Mouse (Mus musculus) adrenal gland, adult 18-20 months (tissue): ENCODE data around the gene Tbc1d16. TPM values are rescaled to one million over a fixed set of nuclear protein-coding genes. Genes with fewer than 3 reads are reported as not detected.

Experiments
- DNase-seq, 2 experiments: peaks; one replicate each; pipeline ENCODE4 v3.0.0; 2021 to 2022; ENCODE audit warnings: low spot score in 2 of 2
- total RNA-seq, 2 experiments: library from RNA; stranded (reverse); gene quantifications; 1 replicate in 1 of 2; 2 replicates in 1 of 2; pipeline ENCODE4 v1.2.3; 2021

Gene Tbc1d16
- total RNA-seq, 2 experiments from 2014 or later: 17.7 to 30.8 TPM

DNA sequence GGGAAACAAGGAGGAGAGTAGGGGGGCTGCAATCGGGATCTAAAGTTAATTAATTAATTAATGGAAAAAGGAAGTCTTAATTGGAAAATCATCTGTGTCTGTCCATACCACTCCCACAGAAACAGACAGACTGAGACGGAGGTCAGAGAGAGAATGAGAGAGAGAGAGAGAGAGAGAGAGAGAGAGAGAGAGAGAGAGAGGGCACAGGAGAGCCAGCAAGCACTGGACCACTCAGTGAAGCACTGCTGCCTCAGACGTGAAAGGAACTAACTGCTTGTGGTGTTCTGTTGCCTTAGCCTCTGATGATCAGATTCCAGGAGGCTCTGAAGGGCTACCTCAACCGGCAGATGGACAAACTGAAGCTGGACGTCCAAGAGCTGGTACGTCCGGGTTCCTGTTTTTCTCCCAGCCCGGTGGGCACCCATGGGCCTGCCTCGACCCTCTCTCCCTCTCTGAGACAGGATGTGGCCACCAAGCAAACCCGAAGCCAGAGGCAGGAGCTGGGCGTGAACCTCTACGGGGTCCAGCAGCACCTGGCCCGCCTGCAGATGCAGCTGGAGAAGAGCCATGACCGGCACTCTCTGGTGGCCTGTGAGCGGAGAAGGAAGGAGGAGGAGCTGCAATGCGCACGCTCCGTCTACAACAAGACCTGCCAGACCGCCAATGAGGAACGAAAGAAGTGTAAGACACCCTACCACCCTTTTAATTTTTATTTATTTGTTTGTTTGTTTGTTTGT lies 9.4 kb upstream of the Tbc1d16 start:
- peak in 1 of 2 experiments; percentile 32 for DNase-seq

DNA sequence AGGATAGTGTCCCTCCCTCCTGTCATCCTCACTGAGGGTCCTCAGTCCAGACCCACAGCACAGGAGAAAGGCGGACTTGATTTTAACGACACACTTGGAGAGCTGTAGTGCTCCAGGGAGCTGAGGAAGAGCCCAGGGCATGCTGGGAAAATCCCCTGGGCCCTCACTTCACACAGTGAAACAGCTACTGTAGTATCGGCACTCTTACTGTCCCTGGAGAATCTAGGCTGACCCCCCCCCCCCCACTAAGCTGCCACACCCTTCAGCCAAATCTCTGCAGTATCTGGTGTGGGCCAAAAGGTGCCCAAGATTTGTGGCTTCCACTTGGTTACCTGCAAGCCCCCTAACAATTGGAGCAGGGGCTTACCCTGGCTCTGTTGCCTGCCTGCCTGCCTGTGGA lies 8.7 kb upstream of the Tbc1d16 start:
- DNase-seq: no peak

DNA sequence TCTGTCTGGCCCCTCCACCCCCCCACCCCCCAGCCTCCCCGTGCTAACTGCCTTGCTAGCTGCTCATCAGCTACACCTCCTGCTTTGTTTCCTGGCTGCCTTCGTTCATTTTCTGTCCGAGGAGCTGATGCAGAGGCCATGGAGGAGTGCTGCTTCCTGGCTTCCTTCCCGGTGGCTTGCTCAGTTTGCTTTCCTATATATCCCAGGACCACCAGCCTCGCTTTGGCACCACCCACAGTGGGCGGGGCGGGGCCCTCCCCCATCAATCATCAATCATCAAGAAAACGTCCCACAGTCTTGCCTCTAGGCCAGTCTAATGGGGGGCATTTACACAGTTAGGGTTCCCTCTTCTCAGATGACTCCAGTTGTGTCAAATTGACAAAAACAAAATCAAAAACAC lies 8.1 kb upstream of the Tbc1d16 start:
- DNase-seq: no peak

DNA sequence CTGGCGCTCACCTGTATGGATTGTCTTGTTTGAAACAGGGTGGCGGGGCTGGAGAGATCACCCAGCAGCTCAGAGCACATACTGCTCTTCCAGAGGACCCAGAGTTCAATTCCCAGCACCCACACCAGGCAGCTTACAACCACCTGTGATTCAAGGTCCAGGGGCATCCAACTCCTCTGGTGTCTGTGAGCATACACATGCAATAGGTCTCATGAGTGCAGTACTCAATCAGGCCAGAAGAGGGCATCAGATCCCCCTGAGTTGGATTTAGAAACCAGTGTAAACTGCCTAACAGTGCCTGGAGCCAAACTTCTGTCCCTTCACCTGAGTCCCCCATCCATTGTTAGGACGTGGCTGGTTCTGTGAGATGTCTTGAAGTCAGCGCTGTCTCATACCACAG lies 7.3 kb upstream of the Tbc1d16 start:
- peak; percentile 31 to 52 for DNase-seq

DNA sequence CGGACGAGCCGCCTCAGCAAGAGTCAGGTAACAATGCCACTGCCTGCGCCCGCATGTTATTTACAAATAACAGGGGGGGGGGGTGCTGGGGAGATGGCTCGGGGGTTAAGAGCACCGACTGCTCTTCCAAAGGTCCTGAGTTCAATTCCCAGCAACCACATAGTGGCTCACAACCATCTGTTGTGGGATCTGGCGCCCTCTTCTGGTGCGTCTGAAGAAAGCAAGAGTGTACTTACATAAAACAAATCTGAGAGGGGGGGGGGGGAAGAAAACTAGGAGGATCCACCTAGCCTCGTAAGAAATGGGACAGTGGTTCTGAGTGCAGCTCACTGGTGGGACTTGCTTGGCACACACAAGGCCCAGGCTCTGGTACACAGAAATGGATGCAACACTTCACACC lies 6.5 kb upstream of the Tbc1d16 start:
- DNase-seq: no peak

DNA sequence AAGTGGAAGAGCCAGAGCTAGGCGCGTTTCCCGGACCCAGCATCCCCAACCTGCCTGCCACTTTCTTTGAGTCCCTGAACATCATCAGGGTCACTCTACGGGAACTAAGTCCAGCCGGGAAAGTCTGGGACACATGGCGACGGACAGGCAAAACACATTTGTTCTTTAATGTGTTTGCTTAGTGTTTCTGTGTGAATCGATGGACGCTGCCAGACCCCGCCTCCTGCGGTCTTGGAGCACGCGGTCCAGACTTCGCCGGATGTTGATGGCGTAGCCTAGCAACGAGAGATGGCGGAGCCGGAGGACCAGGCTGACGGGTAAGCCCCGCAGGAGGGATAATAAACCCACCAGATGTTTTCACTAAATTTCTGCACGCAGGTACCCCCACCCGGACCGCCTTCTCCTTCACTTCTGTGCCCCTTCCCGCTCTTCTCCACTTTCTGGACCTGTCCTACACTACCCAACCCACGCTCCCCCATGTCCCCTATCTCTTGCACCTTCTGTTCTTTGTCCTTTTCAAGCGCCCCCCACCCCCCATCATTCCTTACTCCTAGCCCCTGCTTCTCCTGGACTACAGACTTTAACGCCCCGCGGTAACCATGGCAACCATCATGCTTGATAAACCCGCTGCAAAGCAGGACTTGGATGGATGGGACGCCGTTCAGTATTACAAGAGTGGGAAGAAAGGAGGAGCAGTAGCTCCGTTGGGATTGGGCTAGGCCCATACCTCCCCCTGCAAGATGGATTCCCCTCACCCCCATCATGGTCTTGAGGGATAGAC lies 737 bp upstream of the Tbc1d16 start:
- peak; percentile 24 to 57 for DNase-seq

DNA sequence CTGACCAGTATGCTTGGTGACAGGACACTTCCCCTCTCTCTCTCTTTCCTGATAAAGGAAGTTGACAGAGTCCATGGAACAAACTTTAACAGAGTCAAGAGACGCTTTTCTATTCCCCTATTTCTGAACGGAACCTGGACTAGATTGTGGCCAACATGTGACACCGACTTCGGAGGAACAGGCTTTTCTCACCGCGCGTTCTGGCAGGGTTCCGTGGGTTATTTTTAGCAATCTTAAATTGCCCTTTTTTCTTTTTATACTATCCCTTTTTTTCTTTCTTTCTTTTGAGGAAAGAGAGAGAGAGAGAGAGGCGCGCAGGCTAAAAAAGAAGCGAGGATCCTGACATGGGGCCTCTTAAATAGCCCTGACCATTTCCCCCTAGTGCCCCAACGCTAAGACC lies 708 bp downstream of the Tbc1d16 start:
- DNase-seq: no peak

DNA sequence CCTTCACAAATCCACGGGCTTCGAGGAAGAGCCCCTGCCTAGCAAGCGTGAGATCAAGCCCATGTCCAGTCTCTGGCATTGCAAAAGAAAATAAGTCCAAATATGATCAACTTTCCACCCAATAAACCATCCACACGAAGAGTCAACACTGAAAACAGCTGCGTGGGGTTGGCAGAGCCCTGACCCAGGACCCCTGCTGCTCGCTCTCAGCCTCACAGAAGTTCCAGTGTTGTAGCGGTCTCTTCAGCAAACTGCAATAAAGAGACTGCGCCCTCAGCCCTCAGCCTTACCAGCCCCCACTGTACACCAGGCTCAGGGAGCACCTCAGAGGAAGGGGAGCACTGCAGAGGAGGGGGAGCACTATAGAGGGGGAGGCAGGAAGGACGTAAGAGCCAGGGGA lies 2.7 kb downstream of the Tbc1d16 start:
- no peak for DNase-seq

DNA sequence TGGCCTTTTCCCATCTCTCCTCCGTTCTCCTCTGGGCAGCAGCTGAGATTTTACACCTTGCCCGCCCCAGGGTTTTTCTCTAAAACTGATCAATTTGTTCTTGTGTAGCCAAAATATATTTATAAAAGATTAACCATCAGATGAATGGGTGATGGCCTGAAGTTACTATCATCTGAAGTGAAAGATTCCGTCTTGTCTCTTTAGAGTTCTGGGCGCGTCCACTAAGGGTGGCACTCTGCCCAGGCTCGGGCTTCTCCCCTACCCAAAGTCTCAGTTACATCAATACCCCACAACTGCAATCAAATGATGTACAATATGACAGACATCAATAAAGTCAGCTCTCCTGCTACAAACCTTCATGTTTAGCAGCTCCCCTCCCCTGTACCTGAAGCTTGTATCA lies 3.4 kb downstream of the Tbc1d16 start:
- DNase-seq: no peak

DNA sequence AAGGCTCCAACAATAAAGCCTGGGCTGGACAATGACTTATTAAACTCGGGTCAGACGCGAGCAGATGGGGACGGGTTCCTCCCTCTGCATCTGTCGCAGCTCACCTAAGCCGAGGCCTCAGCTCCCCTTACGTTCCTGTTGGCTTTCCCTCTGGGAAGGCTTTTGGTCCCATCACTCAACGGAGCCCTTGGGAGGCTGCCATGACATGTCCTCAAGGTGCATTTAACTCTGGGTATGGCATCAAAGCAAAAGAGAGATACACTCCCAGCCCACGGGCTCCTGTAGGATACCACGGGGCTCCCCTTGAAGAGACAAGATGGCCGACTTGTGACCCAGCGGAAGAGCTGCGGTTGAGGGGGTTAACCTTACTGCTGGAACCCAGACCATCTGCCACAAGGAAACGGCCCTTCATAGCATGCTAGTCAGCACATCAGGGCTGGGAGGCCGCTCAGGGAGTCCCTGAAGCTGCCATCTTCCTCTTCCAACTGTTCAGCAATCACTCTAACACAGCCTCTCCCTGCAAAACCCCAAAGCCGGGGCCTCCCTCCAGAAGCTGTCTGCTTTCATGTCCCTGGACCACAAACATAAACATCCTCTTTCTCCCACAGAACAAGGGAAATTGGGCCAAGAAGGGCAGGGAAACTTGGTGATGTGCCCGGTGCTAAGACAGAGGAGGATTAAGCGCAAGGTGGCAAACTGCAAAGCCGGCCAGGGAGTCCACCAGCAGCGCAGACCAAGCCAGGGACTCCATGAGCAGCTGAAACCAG lies 5.0 kb downstream of the Tbc1d16 start:
- DNase-seq: no peak

DNA sequence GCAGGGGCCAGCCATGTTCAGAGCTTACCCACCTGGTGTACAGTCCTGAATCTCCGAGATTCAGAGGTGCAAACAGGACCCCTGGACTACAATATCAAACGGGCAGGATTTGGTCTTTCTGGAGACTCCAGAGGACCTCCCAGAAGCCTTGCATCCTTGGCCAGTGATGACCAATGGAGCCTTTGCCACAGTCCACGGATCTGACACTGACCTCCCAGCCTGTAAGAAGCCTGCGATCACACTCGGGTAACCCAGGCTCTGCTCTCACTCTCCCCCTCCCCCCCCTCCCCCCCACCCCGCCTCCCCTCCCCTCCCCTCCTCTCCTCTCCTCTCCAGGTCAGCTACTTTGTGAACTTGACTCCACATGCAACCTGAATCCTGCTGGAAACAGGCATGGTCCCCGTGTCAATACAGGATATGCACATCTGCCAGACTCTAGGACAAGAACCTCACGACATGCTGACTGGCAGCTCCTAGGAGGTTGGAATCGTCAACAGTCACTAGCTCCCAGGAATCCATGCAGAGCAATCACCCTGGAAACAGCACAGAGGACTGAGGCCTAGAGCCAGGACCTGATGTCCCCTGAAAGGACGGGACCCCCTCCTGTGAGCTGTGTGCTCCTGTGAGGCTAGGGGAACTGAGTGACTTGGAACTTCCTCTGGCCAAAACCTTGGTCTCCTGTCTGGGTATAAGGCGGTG lies 6.3 kb downstream of the Tbc1d16 start:
- no peak for DNase-seq

DNA sequence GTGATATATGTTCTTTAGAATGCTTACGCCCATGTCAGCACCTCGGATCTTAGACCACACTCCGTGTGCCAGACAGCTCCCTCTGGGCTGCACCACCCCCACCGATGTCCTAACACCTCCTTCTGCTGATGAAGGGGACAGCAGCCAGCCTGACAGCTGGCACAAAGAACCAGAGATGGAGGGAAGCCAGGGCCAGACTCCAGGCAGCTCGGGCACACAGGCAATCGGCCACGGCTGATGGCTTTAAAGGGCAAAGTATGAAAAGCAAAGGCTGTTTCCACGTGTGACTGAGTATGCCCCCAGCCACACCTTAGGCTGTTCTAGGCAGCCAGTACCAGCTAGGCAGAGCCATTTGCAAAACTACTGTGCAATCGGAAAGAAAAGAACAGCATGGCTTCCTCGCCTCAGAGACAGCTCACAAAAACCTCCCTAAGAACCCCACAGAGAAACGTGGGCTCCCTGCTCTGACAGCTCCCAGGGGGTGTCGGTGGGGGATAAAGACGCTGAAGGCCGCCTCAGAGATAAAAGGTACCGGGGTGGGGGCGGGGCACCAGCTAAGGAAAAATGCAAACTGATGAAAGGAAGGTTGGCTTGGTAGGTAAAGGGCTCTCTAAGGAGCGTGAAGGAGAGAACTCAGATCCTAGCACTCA lies 8.4 kb downstream of the Tbc1d16 start:
- peak in 1 of 2 experiments; percentile 50 for DNase-seq

DNA sequence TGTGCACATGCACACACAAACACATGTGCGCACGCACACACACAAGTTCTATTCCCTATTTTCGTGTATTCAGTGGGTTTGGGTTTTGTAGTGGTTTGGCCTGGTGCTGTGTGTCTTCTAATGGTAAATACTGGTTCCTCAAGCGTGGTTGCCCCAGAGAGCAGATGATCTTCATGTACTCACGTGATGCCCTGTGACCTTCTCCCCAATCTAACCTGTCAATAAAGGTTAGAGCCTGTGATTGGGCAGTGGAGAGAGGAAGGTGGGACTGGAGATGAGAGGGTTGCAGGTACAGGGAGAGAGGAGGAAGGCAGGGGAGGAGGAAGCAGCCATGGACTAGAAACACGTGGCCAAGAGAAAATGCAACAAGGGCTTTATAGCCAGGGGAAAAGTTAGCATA lies 10.4 kb downstream of the Tbc1d16 start:
- DNase-seq: no peak

DNA sequence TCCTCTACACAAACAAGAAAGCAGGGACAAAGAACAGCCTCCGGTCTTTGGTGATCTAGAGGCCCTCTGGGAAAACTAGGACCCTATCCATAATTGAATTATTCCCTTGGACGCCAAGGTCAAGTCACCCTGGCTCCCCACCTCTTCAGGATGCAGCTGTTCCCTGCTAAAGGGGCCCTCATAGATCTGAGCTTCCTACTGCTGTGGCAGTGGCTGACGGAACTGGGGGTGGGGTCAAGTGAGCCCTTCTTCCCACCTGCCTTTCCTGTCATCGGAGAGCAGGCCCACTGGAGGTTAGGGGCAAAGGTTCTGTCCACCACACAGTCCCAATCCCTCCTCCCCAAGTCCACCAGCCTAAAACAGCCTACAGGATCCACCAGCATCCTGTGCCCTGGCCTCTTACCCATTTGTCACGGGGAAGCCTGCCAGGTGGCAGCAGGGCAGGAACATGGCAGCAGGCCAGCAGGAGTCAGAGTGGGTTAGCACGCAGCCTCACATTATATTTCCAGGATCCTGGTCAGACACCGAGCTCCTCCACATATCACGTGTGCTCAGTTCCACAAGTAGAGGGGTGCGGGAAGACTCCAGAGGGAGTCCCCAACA lies 12.3 kb downstream of the Tbc1d16 start:
- peak in 1 of 2 experiments; percentile 50 for DNase-seq

DNA sequence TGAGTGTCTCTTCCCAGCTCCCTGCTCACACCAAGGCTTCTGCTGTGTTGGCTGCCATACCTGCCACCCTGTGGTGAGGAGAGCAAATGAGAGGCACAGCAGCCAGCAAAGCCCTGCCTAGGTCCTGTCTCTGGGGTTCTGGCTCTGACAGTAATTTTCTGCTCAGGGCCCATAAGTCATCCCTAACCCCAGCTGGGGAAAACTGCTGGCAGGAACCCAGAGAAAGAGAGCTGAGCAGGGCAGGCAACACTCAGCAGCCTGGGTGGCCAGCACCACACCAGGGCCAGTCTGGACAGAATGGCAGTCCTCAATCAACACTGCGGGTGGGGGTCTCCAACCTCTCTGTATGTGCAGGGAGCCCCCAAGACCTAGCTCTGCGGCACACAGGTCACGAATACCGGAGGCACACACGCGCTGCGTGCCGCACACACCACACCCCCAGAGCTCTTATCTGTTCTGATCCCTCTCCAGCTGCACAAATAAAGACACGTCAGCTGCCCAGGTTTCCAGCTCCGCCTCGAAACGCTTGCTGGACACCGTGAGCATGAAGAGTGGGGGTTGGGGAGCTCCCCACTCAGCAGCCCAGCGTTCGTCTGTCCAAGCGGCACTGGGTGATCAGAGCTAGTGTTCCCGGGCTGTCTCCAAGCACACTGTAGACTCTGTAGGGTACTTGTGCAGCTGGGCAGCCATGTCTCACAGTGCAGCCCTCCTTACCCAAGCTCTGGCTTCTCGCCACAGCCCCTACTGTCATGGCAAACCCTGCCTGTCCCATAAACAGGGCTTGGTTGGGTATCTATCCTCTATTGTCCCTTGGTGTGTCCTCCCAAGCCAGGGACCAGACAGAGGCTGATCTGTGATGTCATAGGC lies 13.0 kb downstream of the Tbc1d16 start:
- peak in 1 of 2 experiments; percentile 42 for DNase-seq

DNA sequence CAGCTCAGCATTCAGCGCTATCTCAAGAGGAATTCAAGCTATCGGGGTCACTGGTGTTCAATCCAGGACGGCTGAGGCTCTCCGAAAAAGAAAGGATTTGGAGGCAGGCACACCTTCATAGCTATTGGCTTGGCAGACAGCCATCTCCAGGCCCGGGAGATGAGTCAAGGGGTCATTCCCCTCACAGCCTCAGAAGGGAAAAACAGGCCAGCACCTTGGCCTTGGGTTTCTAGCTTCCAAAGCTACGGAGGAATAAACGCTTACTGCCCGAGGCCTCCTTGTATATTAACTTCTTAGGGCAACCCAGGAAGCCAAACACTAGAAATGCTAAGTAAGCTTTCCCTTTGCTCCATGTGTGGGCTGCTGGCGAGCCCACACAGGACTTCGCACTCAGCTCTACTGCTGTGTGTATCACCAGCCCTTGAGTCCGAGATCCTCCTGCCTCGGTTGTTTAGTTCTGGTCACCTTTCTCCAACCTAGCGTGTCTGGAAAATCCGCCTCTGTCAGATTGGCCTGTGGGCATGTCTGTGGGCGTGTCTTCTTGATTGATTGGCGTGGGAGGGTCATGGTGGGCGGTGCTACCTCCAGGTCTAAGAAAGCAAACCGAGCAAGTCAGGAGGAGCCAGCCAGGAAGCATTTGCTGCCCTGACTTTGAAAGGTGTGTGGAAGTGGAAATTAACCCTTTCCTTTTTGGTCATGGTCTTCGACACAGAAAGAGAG lies 15.0 kb downstream of the Tbc1d16 start:
- peak in 1 of 2 experiments; percentile 54 for DNase-seq

DNA sequence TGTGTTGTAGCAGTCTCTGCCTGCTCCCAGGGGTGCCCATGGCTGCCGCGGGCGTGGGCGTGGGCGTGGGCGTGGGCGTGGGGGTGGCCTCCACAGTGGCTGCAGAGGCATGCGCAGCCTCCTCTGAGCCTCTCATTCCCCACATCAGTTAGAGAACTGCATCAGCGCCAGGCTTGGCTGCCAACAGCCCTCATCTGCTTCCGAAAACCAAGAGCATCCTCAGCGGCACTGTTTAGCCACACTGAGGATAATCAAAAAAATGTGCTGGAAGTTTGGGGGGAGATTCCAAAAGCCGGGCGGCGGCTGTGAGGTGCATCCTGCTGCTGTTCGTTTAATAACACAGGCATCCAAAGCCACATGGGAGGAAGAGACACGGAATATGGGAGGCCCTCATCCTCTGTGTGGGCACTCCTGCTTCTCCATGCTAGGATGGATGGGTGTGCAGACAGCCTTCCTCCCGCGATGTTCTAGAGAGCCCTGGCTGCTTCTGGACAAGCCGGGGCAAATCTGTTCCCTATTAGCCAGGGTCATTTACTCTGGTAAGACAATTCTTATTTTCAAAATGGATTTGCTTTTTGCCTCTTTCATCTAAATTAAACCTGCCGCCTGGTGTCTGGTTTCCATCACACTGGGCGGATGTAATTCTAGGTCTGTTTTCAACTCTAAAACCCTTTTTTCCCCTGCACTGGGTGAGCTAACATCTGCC lies 16.5 kb downstream of the Tbc1d16 start:
- DNase-seq: no peak
